Mouse (Mus musculus) monocyte, adult 5-6 weeks (primary cell): Measurements from ENCODE around the gene Gltpd2. TPM values are rescaled to one million over a fixed set of nuclear protein-coding genes. Genes with fewer than 3 reads are reported as not detected.
A peak's percentile ranks its signal among the peaks of the same experiment; 100 is the strongest.
"Not testable (repeated sequence)": the region's sequence is repeated elsewhere in the genome, so short reads cannot be mapped to it uniquely, and the experiment has no call there.

Experiments used
- ATAC-seq: fragments of 153-309, 156-312 bp; replicated peaks from 2 replicates; pipeline ENCODE4 v1.8.0; 2017; ENCODE audit warnings: mild to moderate bottlenecking; ENCODE audit not compliant: low TSS enrichment, insufficient number of reproducible peaks, severe bottlenecking, poor library complexity, low FRiP score
- total RNA-seq: library from RNA; stranded (forward); fragments of 200-1000, 200-491, 200-594 nt; gene quantifications from 3 replicates; pipeline ENCODE4 v1.2.3, GENCODE M21; 2017

Gene Gltpd2
- not detected in 3 replicates for total RNA-seq

DNA sequence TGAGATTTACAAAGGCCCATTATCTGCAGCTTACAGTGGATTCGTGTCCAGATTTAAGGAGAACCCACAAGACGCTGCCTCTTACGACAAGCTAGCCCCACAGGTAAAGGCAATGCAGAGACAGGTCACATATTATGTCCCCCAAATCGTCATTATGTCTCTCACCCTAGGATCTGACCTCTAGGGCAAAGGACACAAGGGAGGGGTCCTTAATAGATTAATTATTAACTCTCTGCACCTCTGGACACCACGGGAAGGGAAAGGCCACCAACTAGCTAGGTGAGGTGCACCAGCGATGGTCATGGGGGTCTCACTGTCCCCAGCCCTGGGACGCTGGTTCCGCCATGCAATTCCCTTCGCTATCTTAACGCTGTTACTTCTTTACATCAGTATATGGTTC is at the start of gene Gltpd2:
Gene Gltpd2, plus strand, starts transcription at position 274 of the 400 bp plus-strand sequence.
- no peak for ATAC-seq

DNA sequence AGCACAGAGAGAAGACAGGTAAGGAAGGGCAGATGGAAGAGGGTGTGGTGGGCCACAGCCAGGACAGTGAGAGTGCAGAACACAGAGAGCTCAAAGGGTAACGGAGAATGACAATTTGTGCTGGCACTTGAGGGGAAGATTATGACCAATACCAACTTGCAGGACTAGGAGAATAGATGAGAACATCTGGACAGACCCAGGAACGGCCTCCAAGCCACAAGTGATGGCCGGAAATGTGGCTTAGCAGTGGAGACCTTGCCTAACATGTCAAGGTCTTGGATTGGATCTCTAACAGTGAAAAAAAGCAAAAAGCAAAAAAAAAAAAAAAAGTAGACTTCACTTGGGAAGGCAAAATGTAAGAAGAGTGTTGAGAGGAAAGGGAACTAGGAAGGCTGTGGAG is 49.2 kb upstream of the Gltpd2 start:
- no peak for ATAC-seq

DNA sequence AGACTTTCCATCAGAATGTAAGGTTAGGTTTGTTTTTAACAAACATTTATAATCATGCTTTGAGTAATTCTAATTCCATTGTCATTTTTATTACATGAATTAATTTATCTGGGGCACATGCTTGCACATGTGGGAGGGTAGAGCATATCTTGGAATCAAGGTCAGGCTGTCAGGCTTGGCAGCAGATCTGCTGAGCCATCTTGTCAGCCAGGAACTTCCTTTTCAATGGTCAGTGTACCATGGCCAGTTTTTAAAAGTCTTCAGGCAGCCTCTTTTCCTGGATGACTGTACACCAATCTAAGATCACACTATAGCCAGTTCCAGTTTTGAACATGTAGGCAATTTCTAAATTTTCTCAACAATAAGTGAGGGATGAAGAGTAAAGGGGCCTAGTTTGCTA is 46.3 kb upstream of the Gltpd2 start:
- ATAC-seq, result no peak

DNA sequence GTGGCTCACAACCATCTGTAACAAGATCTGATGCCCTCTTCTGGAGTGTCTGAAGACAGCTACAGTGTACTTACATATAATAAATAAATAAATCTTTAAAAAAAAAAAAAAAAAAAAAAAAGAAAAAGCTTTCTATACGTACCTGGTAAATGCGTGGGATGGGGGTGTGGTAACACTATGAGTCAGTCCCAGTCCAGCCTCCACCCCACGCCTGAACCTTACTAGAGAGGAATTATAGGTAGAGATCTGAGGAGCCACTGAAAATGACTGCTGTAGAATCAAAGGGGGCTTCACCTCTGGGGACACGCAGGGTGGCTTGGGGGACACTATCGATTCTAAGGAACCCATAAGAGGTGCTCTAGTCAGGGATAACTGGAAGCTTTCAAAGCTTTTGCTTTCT is 45.7 kb upstream of the Gltpd2 start:
- not testable (repeated sequence) for ATAC-seq

- no peak for ATAC-seq
Observed at GRCm38 (mm10) chr11:70474872-70475534, 44.0 kb upstream of the Gltpd2 start.

GRCm38 (mm10) chr11:70485498-70485897 is 33.5 kb upstream of the Gltpd2 start:
- no peak for ATAC-seq

DNA sequence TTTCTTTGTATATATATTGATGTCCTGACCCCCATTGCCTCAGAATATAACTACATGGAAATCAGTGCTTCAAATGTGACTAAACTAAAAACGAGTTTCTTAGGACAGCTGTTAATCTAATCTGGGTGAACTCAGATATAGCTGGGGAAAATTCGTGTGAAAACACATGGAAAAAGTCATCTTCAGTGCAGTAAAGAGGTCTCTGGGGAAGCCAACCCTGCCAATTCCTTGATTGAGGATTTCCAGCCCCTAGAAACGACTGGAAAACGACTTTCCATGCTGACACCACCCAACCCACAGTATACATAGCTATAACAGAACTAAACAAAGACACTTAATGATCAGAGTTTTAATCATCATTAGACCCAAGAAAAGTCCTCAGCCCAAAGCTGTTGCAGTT is 31.2 kb upstream of the Gltpd2 start:
- ATAC-seq, result no peak

GRCm38 (mm10) chr11:70489138-70489537 is 29.9 kb upstream of the Gltpd2 start:
- no peak for ATAC-seq

GRCm38 (mm10) chr11:70489684-70490083 is 29.3 kb upstream of the Gltpd2 start:
- peak; percentile 92 for ATAC-seq

- no peak for ATAC-seq
Observed at GRCm38 (mm10) chr11:70499566-70500475, 19.2 kb upstream of the Gltpd2 start.

DNA sequence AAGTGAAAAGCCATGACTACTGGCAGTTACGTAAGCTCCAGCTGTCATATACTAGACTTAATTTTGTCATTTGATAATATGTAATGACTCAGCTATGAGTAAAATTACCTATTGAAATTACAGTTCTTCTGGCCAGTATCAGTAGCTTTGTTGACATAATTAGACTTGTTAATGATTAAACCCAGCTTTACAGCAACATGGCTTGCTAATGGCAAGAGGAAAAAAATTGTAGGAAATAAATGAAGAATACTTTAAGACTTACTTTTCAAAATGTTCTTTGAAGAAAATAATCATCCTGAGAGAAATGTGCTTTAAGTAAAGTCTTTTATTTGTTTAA is 18.6 kb upstream of the Gltpd2 start:
- ATAC-seq, result no peak

DNA sequence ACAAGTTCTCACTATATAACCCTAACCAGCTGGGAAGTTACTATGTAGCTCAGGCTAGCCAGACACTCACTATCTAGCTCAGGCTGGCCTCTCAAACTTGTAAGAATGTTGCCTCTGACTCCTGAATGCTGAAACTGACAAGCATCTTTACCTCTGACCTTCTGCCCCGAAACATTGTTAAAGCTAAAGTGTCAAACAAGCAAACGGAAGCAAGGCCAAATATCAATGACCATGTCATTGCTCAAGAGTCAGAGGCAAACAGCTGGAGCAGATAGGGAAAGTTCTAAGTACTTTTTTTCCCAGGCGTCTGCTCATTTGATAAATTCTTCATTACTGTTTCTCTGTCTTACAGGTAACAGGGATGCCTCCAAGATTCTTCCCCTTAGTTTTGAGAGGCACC is 17.0 kb upstream of the Gltpd2 start:
- no peak for ATAC-seq

DNA sequence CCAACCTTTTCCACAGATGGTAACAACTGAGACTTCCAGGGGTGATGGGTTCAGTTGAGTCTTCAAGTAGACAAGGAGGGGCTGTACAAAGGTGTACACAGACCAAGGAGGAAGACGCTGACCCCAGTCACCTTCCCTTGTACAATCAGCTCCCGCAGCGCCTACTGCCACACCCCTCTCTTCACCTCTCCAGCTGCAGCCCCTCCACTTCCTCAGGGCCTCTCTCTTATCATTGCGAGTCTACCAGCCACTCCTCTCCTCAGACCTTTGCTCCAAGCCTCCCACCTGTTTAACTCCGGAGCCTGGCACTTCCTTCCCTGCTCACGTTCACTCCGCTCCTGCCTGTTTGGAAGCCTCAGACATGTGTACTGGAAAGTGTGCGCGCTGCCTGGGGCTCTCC is 14.0 kb upstream of the Gltpd2 start, which contains the start of gene Tm4sf5:
Gene Tm4sf5, plus strand, starts transcription at position 275 of the 400 bp plus-strand sequence.
- no peak for ATAC-seq

DNA sequence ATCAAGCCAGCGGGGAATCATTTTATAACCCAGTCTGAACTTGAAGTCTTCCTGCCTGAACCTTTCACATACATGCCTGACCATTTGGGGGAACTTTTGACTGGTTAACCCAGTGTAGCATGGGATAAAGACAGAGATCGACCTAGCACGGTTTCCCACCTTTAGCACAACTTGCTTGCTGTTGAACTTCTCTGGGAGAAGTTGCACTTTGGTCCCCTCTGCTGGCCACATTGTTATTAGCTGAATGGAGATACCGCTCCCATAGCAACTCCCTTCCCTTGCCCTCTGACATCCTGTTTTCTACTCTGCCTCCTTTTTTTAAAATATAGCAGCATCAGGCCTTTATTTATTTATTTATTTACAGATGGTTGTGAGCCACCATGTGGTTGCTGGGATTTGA is 12.6 kb upstream of the Gltpd2 start:
- peak; percentile 77 for ATAC-seq

DNA sequence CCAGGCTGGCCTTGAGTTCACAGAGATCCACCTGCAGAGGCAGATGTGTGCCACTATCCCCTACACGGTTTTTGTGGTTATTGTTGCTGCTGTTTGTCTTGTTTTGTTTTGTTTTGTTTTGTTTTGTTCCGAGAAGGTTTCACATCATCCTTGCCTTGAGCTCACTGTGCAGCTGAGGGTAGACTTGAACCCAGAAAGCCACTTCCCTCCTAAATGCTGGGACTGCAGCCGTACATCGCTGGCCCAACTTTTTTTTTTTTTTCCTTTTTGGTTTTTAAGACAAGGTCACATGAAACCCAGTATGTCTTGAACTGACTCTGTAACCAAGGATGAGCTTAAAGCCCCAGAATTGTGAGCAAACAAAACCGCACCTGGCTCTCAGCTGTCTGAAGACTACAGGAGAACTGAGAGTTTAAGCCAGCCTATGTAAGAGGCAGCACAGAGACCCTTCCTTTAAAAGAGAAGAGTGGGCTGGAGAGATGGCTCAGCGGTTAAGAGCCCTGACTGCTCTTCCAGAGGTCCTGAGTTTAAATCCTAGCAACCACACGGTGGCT is 12.0 kb upstream of the Gltpd2 start:
- no peak for ATAC-seq

DNA sequence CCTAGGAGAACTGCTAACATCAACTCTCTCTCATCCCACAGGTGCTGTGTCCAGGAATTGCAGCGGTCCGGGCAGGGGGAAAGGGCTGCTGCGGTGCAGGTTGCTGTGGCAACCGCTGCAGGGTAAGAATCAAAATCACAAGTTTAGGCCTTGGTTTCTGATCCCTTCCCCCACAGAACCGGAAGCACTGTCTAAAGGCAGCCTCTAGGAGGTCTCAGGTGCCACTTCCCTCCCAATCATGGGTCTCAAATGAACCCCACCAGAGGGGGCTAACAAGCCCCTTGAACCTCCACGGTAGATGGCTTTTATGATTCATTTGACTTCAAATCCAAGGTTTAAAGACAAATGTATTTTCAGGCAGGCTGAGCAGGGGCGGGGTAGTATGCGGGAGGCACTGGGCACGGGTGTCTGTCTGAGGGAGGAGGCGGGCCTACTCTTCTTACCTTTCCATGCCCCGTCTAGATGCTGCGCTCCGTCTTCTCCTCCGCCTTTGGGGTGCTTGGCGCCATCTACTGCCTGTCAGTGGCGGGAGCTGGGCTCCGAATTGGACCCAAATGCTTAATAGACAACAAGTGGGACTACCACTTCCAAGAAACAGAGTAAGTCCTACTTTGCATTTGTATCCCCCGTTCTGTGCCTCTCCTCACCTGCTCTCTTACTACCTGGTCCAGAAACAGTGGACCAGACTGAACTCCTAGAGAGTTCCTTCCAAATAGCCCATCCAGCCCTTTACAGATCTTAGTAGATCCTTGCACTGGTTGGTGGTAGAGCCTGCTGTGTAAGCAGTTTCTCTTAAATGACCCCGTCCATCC is 9.0 kb upstream of the Gltpd2 start:
- ATAC-seq, result 0 out of 2 replicates have a peak, but pooled peaks have one; percentile 34

GRCm38 (mm10) chr11:70511242-70511641 is 7.8 kb upstream of the Gltpd2 start:
- ATAC-seq, result no peak

DNA sequence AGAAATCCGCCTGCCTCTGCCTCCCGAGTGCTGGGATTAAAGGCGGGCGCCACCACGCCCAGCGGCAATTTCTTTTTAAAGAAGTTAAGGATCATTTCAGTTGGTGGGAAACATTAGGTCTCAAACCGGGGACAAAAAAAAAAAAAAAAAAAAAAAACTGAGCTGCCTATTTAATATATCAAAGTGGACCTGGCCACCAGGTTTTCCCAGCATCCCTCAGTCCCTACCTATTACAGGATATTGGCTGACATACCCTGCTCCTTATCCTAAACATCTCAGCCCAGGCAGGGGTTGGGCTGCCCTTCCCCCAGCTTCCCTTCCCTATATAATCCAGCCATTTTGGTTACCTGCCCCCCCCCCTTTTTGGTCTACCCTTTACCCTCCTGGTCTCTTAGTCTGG is 7.2 kb upstream of the Gltpd2 start:
- no peak for ATAC-seq
